Mouse (Mus musculus): ENCODE results near the gene Akap6. TPM values are rescaled to one million over a fixed set of nuclear protein-coding genes. Genes with fewer than 3 reads are reported as not detected.

The Akap6 gene
- total RNA-seq, 4 experiments from 2014 or later: 147 to 178 (median 161) TPM

- no peak for DNase-seq (ENCODE audit: low spot score in 2 of 2)
Measured at GRCm38 (mm10) chr12:53137331-53137730, 438.1 kb downstream of the Akap6 start.

- DNase-seq (ENCODE audit: low spot score in 2 of 2): no peak
Measured at GRCm38 (mm10) chr12:53144122-53144695, 445.0 kb downstream of the Akap6 start.

GRCm38 (mm10) chr12:53144760-53145159, 445.6 kb downstream of the Akap6 start:
- DNase-seq (ENCODE audit: low spot score in 2 of 2): no peak

- no peak for DNase-seq (ENCODE audit: low spot score in 2 of 2)
Measured at GRCm38 (mm10) chr12:53145516-53145915, 446.3 kb downstream of the Akap6 start.

- peak in 1 of 2 experiments; percentile 24 for DNase-seq (ENCODE audit: low spot score in 2 of 2)
Measured at GRCm38 (mm10) chr12:53146460-53147050, 447.4 kb downstream of the Akap6 start.

GRCm38 (mm10) chr12:53147696-53148095, 448.5 kb downstream of the Akap6 start:
- DNase-seq (ENCODE audit: low spot score in 2 of 2): no peak

GRCm38 (mm10) chr12:53168189-53169003, 469.2 kb downstream of the Akap6 start:
- no peak for DNase-seq (ENCODE audit: low spot score in 2 of 2)

GRCm38 (mm10) chr12:53191435-53191834, 492.3 kb downstream of the Akap6 start:
- DNase-seq (ENCODE audit: low spot score in 2 of 2): no peak

- no peak for DNase-seq (ENCODE audit: low spot score in 2 of 2)
Measured at GRCm38 (mm10) chr12:53193664-53194063, 494.5 kb downstream of the Akap6 start.

Other genes starting within 250 kb of the Akap6 start
- gene Arhgap5, start 195.4 kb upstream of the Akap6 start, total RNA-seq (2022): 100 to 1,000 TPM; 136 to 163 (median 147) TPM